Mouse (Mus musculus): ENCODE data around the gene Gck. TPM values are rescaled to one million over a fixed set of nuclear protein-coding genes. Genes with fewer than 3 reads are reported as not detected.

Gck gene
- polyA plus RNA-seq, 1 experiment from 2014 or later: 3.0 TPM

- H3K36me3 ChIP-seq: peaks cover 38% of the 10 kb centered on the region
- no peak overlapping the region for H3K4me3 ChIP-seq
- H3K9ac ChIP-seq (replicated peaks): no peak overlapping the region
- H3K9me3 ChIP-seq: no peaks in the 10 kb centered on the region
- peaks cover 15% of the 10 kb centered on the region for H3K27me3 ChIP-seq
- no peak for ATAC-seq (ENCODE audit: low FRiP score, low read depth)
- 85% methylated on average over 12 of the region's 12 CpGs for WGBS
- no peak overlapping the region for H3K4me2 ChIP-seq (replicated peaks)
- no peaks in the 10 kb centered on the region for H3K4me1 ChIP-seq
- no peak overlapping the region for H3K27ac ChIP-seq (replicated peaks)
Measured at GRCm38 (mm10) chr11:5868324-5868723, 81.6 kb downstream of the Gck start.

GRCm38 (mm10) chr11:5867196-5867595 is 82.7 kb downstream of the Gck start:
- ATAC-seq (ENCODE audit: low FRiP score, low read depth): no peak
- H3K27ac ChIP-seq (replicated peaks): no peak overlapping the region
- no peaks in the 10 kb centered on the region for H3K9me3 ChIP-seq
- H3K4me1 ChIP-seq: 0 out of 2 replicates have a peak, but pooled peaks cover 2% of the 10 kb centered on the region
- peaks cover 27% of the 10 kb centered on the region for H3K27me3 ChIP-seq
- WGBS: 93% methylated on average over 2 of the region's 2 CpGs
- peaks cover 27% of the 10 kb centered on the region for H3K36me3 ChIP-seq
- H3K4me2 ChIP-seq (replicated peaks): no peak overlapping the region
- no peak overlapping the region for H3K9ac ChIP-seq (replicated peaks)
- no peak overlapping the region for H3K4me3 ChIP-seq

- peak overlapping the region; percentile 37 for H3K4me3 ChIP-seq
- H3K27ac ChIP-seq (replicated peaks): no peak overlapping the region
- peak overlapping the region; percentile 54 for H3K4me2 ChIP-seq (replicated peaks)
- H3K9ac ChIP-seq (replicated peaks): peak overlapping the region; percentile 51; the same call in 1 of the 2 replicates
- no peak for ATAC-seq (ENCODE audit: low FRiP score, low read depth)
- peaks cover 56% of the 10 kb centered on the region for H3K27me3 ChIP-seq
- 38% methylated on average over 15 of the region's 15 CpGs for WGBS
- no peaks in the 10 kb centered on the region for H3K36me3 ChIP-seq
- peaks cover 13% of the 10 kb centered on the region for H3K4me1 ChIP-seq
- no peaks in the 10 kb centered on the region for H3K9me3 ChIP-seq
Measured at GRCm38 (mm10) chr11:5862394-5863105, 87.3 kb downstream of the Gck start.

GRCm38 (mm10) chr11:5861678-5862393 is 88.0 kb downstream of the Gck start, which contains the start of gene Aebp1:
Aebp1 (plus strand) TSS chr11:5861947.
- ATAC-seq (ENCODE audit: low FRiP score, low read depth): no peak
- Histone ChIP-seq H3K4me3 (peak within 1 kb of the TSS; percentile 37), H3K9ac (replicated peaks) (peak within 1 kb of the TSS; percentile 51), H3K9me3 (no peaks in the 10 kb centered on the region), H3K27ac (replicated peaks) (no peak within 1 kb of the TSS), H3K4me2 (replicated peaks) (peak within 1 kb of the TSS; percentile 54), H3K36me3 (no peaks in the 10 kb centered on the region), H3K27me3 (peaks cover 56% of the 10 kb centered on the region), H3K4me1 (peaks cover 13% of the 10 kb centered on the region)
- 3% methylated on average over 57 of the region's 59 CpGs for WGBS

GRCm38 (mm10) chr11:5860639-5861038 is 89.2 kb downstream of the Gck start:
- no peak overlapping the region for H3K4me3 ChIP-seq
- H3K4me2 ChIP-seq (replicated peaks): no peak overlapping the region
- H3K4me1 ChIP-seq: peaks cover 13% of the 10 kb centered on the region
- WGBS: 67% methylated on average over 6 of the region's 6 CpGs
- peaks cover 56% of the 10 kb centered on the region for H3K27me3 ChIP-seq
- H3K36me3 ChIP-seq: no peaks in the 10 kb centered on the region
- ATAC-seq (ENCODE audit: low FRiP score, low read depth): no peak
- no peak overlapping the region for H3K9ac ChIP-seq (replicated peaks)
- no peaks in the 10 kb centered on the region for H3K9me3 ChIP-seq
- H3K27ac ChIP-seq (replicated peaks): no peak overlapping the region

GRCm38 (mm10) chr11:5859883-5860550 is 89.9 kb downstream of the Gck start:
- no peak overlapping the region for H3K27ac ChIP-seq (replicated peaks)
- no peak for ATAC-seq (ENCODE audit: low FRiP score, low read depth)
- no peak overlapping the region for H3K4me3 ChIP-seq
- WGBS: 84% methylated on average over 13 of the region's 13 CpGs
- H3K9me3 ChIP-seq: no peaks in the 10 kb centered on the region
- no peaks in the 10 kb centered on the region for H3K36me3 ChIP-seq
- peaks cover 13% of the 10 kb centered on the region for H3K4me1 ChIP-seq
- H3K4me2 ChIP-seq (replicated peaks): no peak overlapping the region
- H3K27me3 ChIP-seq: peaks cover 56% of the 10 kb centered on the region
- no peak overlapping the region for H3K9ac ChIP-seq (replicated peaks)

GRCm38 (mm10) chr11:5858723-5859122 is 91.2 kb downstream of the Gck start:
- no peak overlapping the region for H3K27ac ChIP-seq (replicated peaks)
- 76% methylated on average over 1 of the region's 1 CpGs for whole genome bisulfite sequencing

GRCm38 (mm10) chr11:5856479-5857130 is 93.3 kb downstream of the Gck start:
- WGBS: 72% methylated on average over 8 of the region's 8 CpGs
- Histone ChIP-seq H3K4me1 (peaks cover 5% of the 10 kb centered on the region), H3K9ac (replicated peaks) (no peak overlapping the region), H3K4me3 (no peak overlapping the region), H3K27ac (replicated peaks) (no peak overlapping the region), H3K36me3 (no peaks in the 10 kb centered on the region), H3K9me3 (no peaks in the 10 kb centered on the region), H3K27me3 (peaks cover 23% of the 10 kb centered on the region), H3K4me2 (replicated peaks) (no peak overlapping the region)
- ATAC-seq (ENCODE audit: low FRiP score, low read depth): no peak

More at GRCm38 (mm10) chr11:5858723-5859122, 91.2 kb downstream of the Gck start:
- no peak overlapping the region for H3K4me2 ChIP-seq (replicated peaks)
- H3K4me1 ChIP-seq: peaks cover 13% of the 10 kb centered on the region
- peaks cover 45% of the 10 kb centered on the region for H3K27me3 ChIP-seq
- H3K9me3 ChIP-seq: no peaks in the 10 kb centered on the region
- ATAC-seq (ENCODE audit: low FRiP score, low read depth): no peak
- H3K4me3 ChIP-seq: no peak overlapping the region
- no peaks in the 10 kb centered on the region for H3K36me3 ChIP-seq
- no peak overlapping the region for H3K9ac ChIP-seq (replicated peaks)

- Histone ChIP-seq H3K4me3 (no peak overlapping the region), H3K27ac (replicated peaks) (no peak overlapping the region), H3K4me2 (replicated peaks) (no peak overlapping the region), H3K9me3 (no peaks in the 10 kb centered on the region), H3K9ac (replicated peaks) (no peak overlapping the region), H3K36me3 (no peaks in the 10 kb centered on the region), H3K27me3 (peaks cover 16% of the 10 kb centered on the region), H3K4me1 (no peaks in the 10 kb centered on the region)
- no peak for ATAC-seq (ENCODE audit: low FRiP score, low read depth)
- WGBS: 41% methylated on average over 7 of the region's 7 CpGs
Measured at GRCm38 (mm10) chr11:5855902-5856301, 94.0 kb downstream of the Gck start.

GRCm38 (mm10) chr11:5855481-5855880 is 94.4 kb downstream of the Gck start:
- Histone ChIP-seq H3K4me2 (replicated peaks) (no peak overlapping the region), H3K9me3 (no peaks in the 10 kb centered on the region), H3K27ac (replicated peaks) (no peak overlapping the region), H3K27me3 (peaks cover 12% of the 10 kb centered on the region), H3K36me3 (no peaks in the 10 kb centered on the region), H3K9ac (replicated peaks) (no peak overlapping the region), H3K4me3 (no peak overlapping the region), H3K4me1 (no peaks in the 10 kb centered on the region)
- no peak for ATAC-seq (ENCODE audit: low FRiP score, low read depth)

- no peaks in the 10 kb centered on the region; the same call in 1 of the 2 replicates for H3K4me1 ChIP-seq
- 47% methylated on average over 1 of the region's 1 CpGs for WGBS
- no peaks in the 10 kb centered on the region for H3K9me3 ChIP-seq
- no peak for ATAC-seq (ENCODE audit: low FRiP score, low read depth)
- H3K36me3 ChIP-seq: no peaks in the 10 kb centered on the region
- H3K27ac ChIP-seq (replicated peaks): no peak overlapping the region
- H3K4me3 ChIP-seq: no peak overlapping the region
- no peak overlapping the region for H3K4me2 ChIP-seq (replicated peaks)
- no peak overlapping the region for H3K9ac ChIP-seq (replicated peaks)
- no peaks in the 10 kb centered on the region for H3K27me3 ChIP-seq
Measured at GRCm38 (mm10) chr11:5852314-5852713, 97.6 kb downstream of the Gck start.

Data from midbrain, embryonic 12.5 days (tissue).